Mouse (Mus musculus) liver, postnatal 0 days (tissue): ENCODE results near the gene Immp2l.

Source experiments
- CTCF ChIP-seq: sonication (generic); IDR thresholded peaks from 2 replicates; pipeline ENCODE4 v1.5.1; 2016; ENCODE audit warnings: antibody characterized with exemption, low read depth
- EP300 ChIP-seq: IDR thresholded peaks from 2 replicates; pipeline ENCODE4 v1.6.1; 2016; ENCODE audit warnings: antibody characterized with exemption, low read depth, mild to moderate bottlenecking

GRCm38 (mm10) chr12:41557832-41558231, 533.9 kb downstream of the Immp2l start:
- TF ChIP-seq EP300: no peak
- TF ChIP-seq CTCF: no peak
